Mouse (Mus musculus) bone marrow, adult 2 months (tissue): ENCODE data around the gene Neurl2.

Experiments used
- CTCF ChIP-seq: fragments of 200-500 bp; IDR thresholded peaks from 2 replicates; pipeline ENCODE4 v1.5.1; 2011; ENCODE audit warnings: low read length, control low read depth; ENCODE audit not compliant: control insufficient read depth, insufficient read depth
- POLR2A ChIP-seq: fragments of 200-500 bp; IDR thresholded peaks from 2 replicates; pipeline ENCODE4 v1.6.1; 2011; ENCODE audit warnings: low read depth, mild to moderate bottlenecking, control low read depth, low read length, borderline replicate concordance; ENCODE audit not compliant: control insufficient read depth

DNA sequence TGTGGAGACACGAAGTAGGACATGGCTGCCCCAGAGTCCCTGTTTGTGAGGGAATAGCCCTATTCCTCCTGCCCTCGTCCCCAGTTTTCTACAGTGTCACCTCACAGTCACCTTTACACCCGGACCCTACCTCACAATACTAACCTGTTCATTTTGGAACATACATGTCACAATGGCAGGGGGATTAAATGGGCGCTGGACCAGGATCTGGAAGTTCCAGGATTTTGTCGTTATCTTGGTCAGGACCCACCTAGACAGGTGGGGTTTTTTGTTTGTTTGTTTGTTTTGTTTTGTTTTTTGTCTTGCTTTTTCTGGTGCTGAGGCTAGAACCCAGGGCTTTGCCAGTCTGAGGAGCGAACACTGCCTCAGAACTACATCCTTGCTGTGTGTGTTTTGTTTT is 4.8 kb downstream of the Neurl2 start, which contains the start of gene Spata25:
- TF ChIP-seq CTCF (no peak), POLR2A (no peak)
